Mouse (Mus musculus) C2C12 (cell line): ENCODE measurements around the gene Ston2.

Experiments used
- CEBPB ChIP-seq: IDR thresholded peaks from one replicate; pipeline ENCODE4 v1.6.1; 2011; ENCODE audit warnings: low read depth, mild to moderate bottlenecking, control low read depth, moderate library complexity
- CTCF ChIP-seq: IDR thresholded peaks from one replicate; pipeline ENCODE4 v1.5.1; 2011; ENCODE audit not compliant: control insufficient read depth, insufficient read depth, insufficient read length
- USF1 ChIP-seq: IDR thresholded peaks from one replicate; pipeline ENCODE4 v1.6.1; 2011; ENCODE audit warnings: low read depth, mild to moderate bottlenecking, control low read depth, moderate library complexity

DNA sequence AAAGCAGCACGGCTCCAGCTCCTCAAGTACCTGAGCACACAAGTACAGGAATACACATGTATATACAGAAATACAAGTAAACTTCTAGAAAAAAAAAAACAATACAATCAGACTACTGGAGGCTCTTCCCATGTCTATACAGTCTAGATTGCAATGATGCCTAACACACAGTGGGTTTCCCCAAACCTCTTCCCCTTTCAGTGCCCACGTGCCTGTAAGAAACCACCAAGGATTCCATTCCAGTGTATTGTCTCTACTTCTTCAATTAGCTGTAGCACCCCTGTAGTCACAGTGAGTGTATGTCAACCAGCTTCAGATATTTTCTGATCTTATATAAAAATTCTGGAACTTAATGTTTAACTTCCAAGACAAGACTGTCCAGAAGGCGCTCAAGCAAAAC, 196.1 kb downstream of the Ston2 start:
- no peak for TF ChIP-seq CTCF
- no peak for TF ChIP-seq CEBPB
- no peak for TF ChIP-seq USF1
